Mouse (Mus musculus) adrenal gland, postnatal 14 days (tissue): ENCODE measurements at regions not wholly inside any gene's neighbourhood (a gene's known extent, or its start where the extent isn't known, plus 50 kb on each side); places are given as distances from the start of the nearest gene placed in this dataset.

Experiments used
- DNase-seq: peaks from one replicate; pipeline ENCODE4 v3.0.0; 2021; ENCODE audit warnings: mixed read lengths

DNA sequence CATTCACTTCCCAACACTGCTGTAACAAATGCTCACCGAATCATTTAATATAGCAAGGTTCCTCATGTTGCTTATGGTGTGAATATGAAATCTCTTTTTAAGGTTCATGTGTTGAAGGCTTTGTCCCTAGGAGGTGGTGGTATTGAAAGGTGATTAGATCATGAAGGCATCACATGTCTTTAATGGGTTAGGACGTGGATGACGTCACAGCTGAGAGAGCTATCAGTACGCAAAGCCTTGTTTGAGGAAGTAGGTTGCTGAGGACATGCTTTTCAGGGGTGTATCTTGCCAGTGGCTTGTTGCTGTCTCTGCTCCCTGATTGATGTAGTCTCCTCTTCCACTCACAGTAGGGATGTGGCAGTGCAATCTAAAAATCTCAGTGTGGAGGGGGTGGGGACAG lies 69.8 kb upstream of the Arsj start:
- no peak for DNase-seq

- no peak for DNase-seq
Measured at GRCm38 (mm10) chr3:126295932-126296331, 67.6 kb upstream of the Arsj start.

- DNase-seq, result peak; percentile 3
Measured at GRCm38 (mm10) chr3:126299257-126299656, 64.2 kb upstream of the Arsj start.

GRCm38 (mm10) chr3:126308303-126308702 lies 55.2 kb upstream of the Arsj start:
- DNase-seq, result no peak
